Mouse (Mus musculus) liver, embryonic 14.5 days (tissue): ENCODE measurements at regions not wholly inside any gene's neighbourhood (a gene's known extent, or its start where the extent isn't known, plus 50 kb on each side); places are given as distances from the start of the nearest gene placed in this dataset.

Source experiments
- ATAC-seq: fragments of 200-750 bp; cut with Nextera tagmentation; 2 replicates; pipeline ENCODE4 v1.8.0; 2017; ENCODE audit warnings: moderate number of reproducible peaks, mild to moderate bottlenecking, moderate library complexity; ENCODE audit not compliant: insufficient read depth
- DNase-seq, 3 experiments: peaks; one replicate each; pipeline ENCODE4 v3.0.0-alpha.2; 2012 to 2013; ENCODE audit warnings: low read depth in 3 of 3, low spot score in 3 of 3
- H3K27ac ChIP-seq: fragments of 300-500 bp; sonication (generic); 2 replicates; pipeline ENCODE4 v1.5.1; 2014; ENCODE audit warnings: moderate library complexity, mild to moderate bottlenecking, control low read depth, inconsistent platforms
- H3K27me3 ChIP-seq: fragments of 300-500 bp; sonication (generic); 2 replicates; pipeline ENCODE4 v1.6.1; 2014; ENCODE audit warnings: mild to moderate bottlenecking, low read length, moderate library complexity; ENCODE audit not compliant: control insufficient read depth, insufficient read depth
- H3K36me3 ChIP-seq: fragments of 300-500 bp; sonication (generic); replicated peaks from 2 replicates; pipeline ENCODE4 v1.6.1; 2014; ENCODE audit warnings: low read depth; ENCODE audit not compliant: control insufficient read depth, insufficient read depth
- H3K4me1 ChIP-seq, 2 experiments: fragments of 200-500 bp in 1 of 2; fragments of 300-500 bp in 1 of 2; sonication (generic) in 1 of 2; replicated peaks; 2 replicates each; pipeline ENCODE4 v1.6.1; 2012 to 2014; ENCODE audit warnings: antibody characterized with exemption in 1 of 2, inconsistent platforms in 1 of 2, low read length in 1 of 2; ENCODE audit not compliant: control insufficient read depth in 2 of 2, insufficient read depth in 2 of 2
- H3K4me2 ChIP-seq: fragments of 300-500 bp; sonication (generic); 2 replicates; pipeline ENCODE4 v1.6.1; 2014; ENCODE audit warnings: low read depth, mild to moderate bottlenecking, control low read depth, moderate library complexity
- H3K4me3 ChIP-seq, 2 experiments: fragments of 200-500 bp in 1 of 2; fragments of 300-500 bp in 1 of 2; sonication (generic) in 1 of 2; 2 replicates each; pipeline ENCODE4 v1.5.1; 2012 to 2014; ENCODE audit warnings: low read depth in 2 of 2, low read length in 2 of 2, mild to moderate bottlenecking in 2 of 2, control low read depth in 1 of 2, inconsistent platforms in 1 of 2, moderate library complexity in 1 of 2; ENCODE audit not compliant: insufficient read depth in 1 of 2
- H3K9ac ChIP-seq: fragments of 300-500 bp; sonication (generic); replicated peaks from 2 replicates; pipeline ENCODE4 v1.6.1; 2014; ENCODE audit warnings: mild to moderate bottlenecking, control low read depth, moderate library complexity
- H3K9me3 ChIP-seq: fragments of 300-500 bp; sonication (generic); 2 replicates; pipeline ENCODE4 v1.6.1; 2016; ENCODE audit warnings: low read length, mixed read lengths; ENCODE audit not compliant: control insufficient read depth
- CTCF ChIP-seq: IDR thresholded peaks from 2 replicates; pipeline ENCODE4 v1.5.1; 2016; ENCODE audit warnings: antibody characterized with exemption, low read depth, control low read depth
- EP300 ChIP-seq: IDR thresholded peaks from 2 replicates; pipeline ENCODE4 v1.6.1; 2016; ENCODE audit warnings: antibody characterized with exemption, low read depth
- WGBS: fragments of 180-500 bp; shearing (Covaris S2); extraction: QIAGEN DNeasy Blood & Tissue Kit; methylation state at CpG from one replicate; pipeline ENCODE4 v1.1.7; 2014; ENCODE audit not compliant: insufficient replicate concordance; 5-methylcytosine and 5-hydroxymethylcytosine counted together

DNA sequence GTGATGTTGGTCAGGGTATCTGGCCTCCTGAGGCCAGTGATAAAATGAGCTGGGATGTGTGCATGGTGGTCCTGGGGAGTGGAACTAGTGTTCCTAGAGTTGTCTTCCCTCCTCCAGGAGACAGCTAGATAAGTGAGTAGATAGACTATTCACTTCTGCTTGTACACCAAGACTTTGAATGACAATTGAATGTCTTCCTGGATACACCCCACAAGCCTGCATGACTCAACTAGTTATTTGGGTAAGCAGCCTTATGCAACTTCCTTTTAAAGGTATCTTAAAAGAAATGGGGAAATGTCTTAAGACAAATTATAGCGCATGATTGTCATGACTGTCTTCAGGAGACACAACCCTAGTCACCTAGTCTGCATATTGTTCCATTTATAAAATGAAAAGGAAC lies 79.2 kb upstream of the Armc3 start:
- 28% methylated on average over 1 of the region's 1 CpGs for WGBS
- Histone ChIP-seq H3K4me1 (no peaks in the 10 kb centered on the region), H3K9ac (no peak overlapping the region), H3K27me3 (no peaks in the 10 kb centered on the region), H3K36me3 (no peaks in the 10 kb centered on the region), H3K9me3 (no peaks in the 10 kb centered on the region), H3K4me3 (no peak overlapping the region), H3K27ac (no peak overlapping the region), H3K4me2 (no peak overlapping the region)
- TF ChIP-seq EP300 (no peak), CTCF (no peak)
- DNase-seq = no peak
- ATAC-seq = no peak

- Histone ChIP-seq H3K27ac (no peak overlapping the region), H3K4me2 (no peak overlapping the region), H3K9ac (no peak overlapping the region), H3K4me3 (no peak overlapping the region), H3K27me3 (no peaks in the 10 kb centered on the region), H3K4me1 (no peaks in the 10 kb centered on the region), H3K36me3 (no peaks in the 10 kb centered on the region), H3K9me3 (no peaks in the 10 kb centered on the region)
- no peak for TF ChIP-seq CTCF
- TF ChIP-seq EP300 = no peak
- ATAC-seq (no peak), DNase-seq (no peak)
- 56% methylated on average over 6 of the region's 6 CpGs for WGBS
These were observed 66.2 kb upstream of the Armc3 start for GRCm38 (mm10) chr2:19132864-19133263.

GRCm38 (mm10) chr2:19142586-19142985 lies 56.5 kb upstream of the Armc3 start:
- H3K9ac ChIP-seq = no peak overlapping the region
- H3K9me3 ChIP-seq = no peaks in the 10 kb centered on the region
- H3K27me3 ChIP-seq = no peaks in the 10 kb centered on the region
- no peak overlapping the region for H3K4me2 ChIP-seq
- H3K4me1 ChIP-seq = no peaks in the 10 kb centered on the region; a peak in 1 of 4 replicates
- no peak for TF ChIP-seq EP300
- TF ChIP-seq CTCF = no peak
- 57% methylated on average over 2 of the region's 2 CpGs for WGBS
- ATAC-seq (no peak), DNase-seq (no peak)
- H3K4me3 ChIP-seq = no peak overlapping the region
- H3K36me3 ChIP-seq = no peaks in the 10 kb centered on the region
- no peak overlapping the region for H3K27ac ChIP-seq

DNA sequence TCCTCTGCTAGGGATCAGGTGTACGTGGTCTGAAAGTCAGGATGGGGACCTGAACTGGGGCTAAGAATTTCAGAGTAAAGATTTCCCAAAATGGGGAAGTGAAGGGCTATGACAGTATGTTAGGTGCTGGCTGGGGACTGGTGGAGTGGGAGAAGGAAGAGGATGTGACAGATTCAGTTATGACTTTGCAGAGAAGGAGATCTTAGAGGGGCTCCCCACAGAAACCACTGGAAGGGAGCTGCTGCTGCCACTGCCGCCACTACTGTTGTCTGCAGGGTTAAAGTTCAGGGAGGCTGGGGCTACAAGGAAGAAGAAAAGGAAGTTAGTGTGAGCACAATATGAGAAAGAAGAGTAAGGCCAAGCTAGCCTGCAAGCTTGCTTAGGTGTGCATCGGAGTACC lies 53.7 kb upstream of the Armc3 start:
- H3K9me3 ChIP-seq = no peaks in the 10 kb centered on the region
- no peak overlapping the region for H3K4me3 ChIP-seq
- H3K36me3 ChIP-seq = no peaks in the 10 kb centered on the region
- ATAC-seq (no peak), DNase-seq (peak in 1 of 3 experiments; percentile 7)
- H3K4me2 ChIP-seq = no peak overlapping the region
- no peaks in the 10 kb centered on the region for H3K27me3 ChIP-seq
- H3K27ac ChIP-seq = no peak overlapping the region
- H3K4me1 ChIP-seq = no peaks in the 10 kb centered on the region; a peak in 1 of 4 replicates
- 27% methylated on average over 3 of the region's 3 CpGs for WGBS
- TF ChIP-seq CTCF = no peak
- no peak for TF ChIP-seq EP300
- no peak overlapping the region for H3K9ac ChIP-seq

GRCm38 (mm10) chr2:19145881-19146280 lies 53.2 kb upstream of the Armc3 start:
- TF ChIP-seq EP300 (no peak), CTCF (no peak)
- WGBS = 31% methylated on average over 2 of the region's 2 CpGs
- no peaks in the 10 kb centered on the region; a peak in 1 of 4 replicates for H3K4me1 ChIP-seq
- H3K4me3 ChIP-seq = no peak overlapping the region
- H3K9ac ChIP-seq = no peak overlapping the region
- no peak overlapping the region for H3K27ac ChIP-seq
- no peaks in the 10 kb centered on the region for H3K27me3 ChIP-seq
- H3K4me2 ChIP-seq = no peak overlapping the region
- H3K9me3 ChIP-seq = no peaks in the 10 kb centered on the region
- ATAC-seq = no peak
- H3K36me3 ChIP-seq = no peaks in the 10 kb centered on the region
- DNase-seq = no peak
